Mouse (Mus musculus) kidney, adult 10 weeks (tissue): Measurements from ENCODE around the gene Cetn4. TPM values are rescaled to one million over a fixed set of nuclear protein-coding genes. Genes with fewer than 3 reads are reported as not detected.

Experiments used
- polyA plus RNA-seq: library from polyadenylated mRNA; stranded (reverse); fragments of 350-450 nt; fragmentation: Illumina TruSeq; extraction: RNeasy Lipid Tissue Mini Kit (QIAGEN cat#74804); gene quantifications from one replicate; pipeline ENCODE4 v1.2.3, GENCODE M21; 2014; ENCODE audit warnings: low read depth, low replicate concordance

Cetn4 gene
- polyA plus RNA-seq, result 85.7 TPM

GRCm38 (mm10) chr3:37312370-37312941 is at the start of gene Cetn4, which contains the start of gene Bbs12:
TSS of gene Cetn4 (minus strand) at chr3:37312708.
TSS of gene Bbs12 (plus strand) at chr3:37312554.

GRCm38 (mm10) chr3:37348221-37349165 is 36.0 kb upstream of the Cetn4 start, which contains the start of gene Fgf2:
TSS of gene Fgf2 (plus strand) at chr3:37348346.

Other genes with a start within 250 kb of the Cetn4 start
- not detected for gene Adad1, start 249.2 kb downstream of the Cetn4 start, polyA plus RNA-seq
- gene Il2, start 186.7 kb downstream of the Cetn4 start, polyA plus RNA-seq, result 1.1 TPM
- not detected for gene Il21, start 80.1 kb downstream of the Cetn4 start, polyA plus RNA-seq
- gene Bbs12, start 154 bp downstream of the Cetn4 start, polyA plus RNA-seq, result 8.3 TPM
- gene Fgf2, start 35.6 kb upstream of the Cetn4 start, polyA plus RNA-seq, result 4.3 TPM
- 17.5 TPM for gene Spata5, start 107.2 kb upstream of the Cetn4 start, polyA plus RNA-seq
- 4.5 TPM for gene Nudt6, start 107.5 kb upstream of the Cetn4 start, polyA plus RNA-seq